Mouse (Mus musculus) stomach, postnatal 0 days (tissue): ENCODE results near the gene Gck.

ENCODE experiments used
- CTCF ChIP-seq: IDR thresholded peaks from 2 replicates; pipeline ENCODE4 v1.5.1; 2016; ENCODE audit warnings: antibody characterized with exemption, low read depth, mild to moderate bottlenecking, moderate library complexity
- EP300 ChIP-seq: optimal IDR thresholded peaks from 2 replicates; pipeline ENCODE3; 2016; ENCODE audit warnings: antibody characterized with exemption

GRCm38 (mm10) chr11:5877421-5877820 lies 72.5 kb downstream of the Gck start:
- no peak for TF ChIP-seq EP300
- TF ChIP-seq CTCF: no peak
